Mouse (Mus musculus) heart, postnatal 4 days (tissue): ENCODE measurements at regions not wholly inside any gene's neighbourhood (a gene's known extent, or its start where the extent isn't known, plus 50 kb on each side); places are given as distances from the start of the nearest gene placed in this dataset.

ENCODE experiments used
- DNase-seq: peaks from one replicate; pipeline ENCODE4 v3.0.0; 2021

- no peak for DNase-seq
Observed at GRCm38 (mm10) chr9:85450877-85451276, 123.7 kb upstream of the Tent5a start.

GRCm38 (mm10) chr9:85449493-85449892, 122.3 kb upstream of the Tent5a start:
- DNase-seq = no peak

GRCm38 (mm10) chr9:85442761-85443505, 115.8 kb upstream of the Tent5a start:
- no peak for DNase-seq

- DNase-seq = no peak
Observed at GRCm38 (mm10) chr9:85439664-85440063, 112.5 kb upstream of the Tent5a start.

GRCm38 (mm10) chr9:85432220-85432619, 105.1 kb upstream of the Tent5a start:
- no peak for DNase-seq

GRCm38 (mm10) chr9:85426809-85427208, 99.7 kb upstream of the Tent5a start:
- DNase-seq = no peak

- no peak for DNase-seq
Observed at GRCm38 (mm10) chr9:85423908-85424307, 96.8 kb upstream of the Tent5a start.

GRCm38 (mm10) chr9:85414391-85414790, 87.2 kb upstream of the Tent5a start:
- DNase-seq = no peak

- no peak for DNase-seq
Observed at GRCm38 (mm10) chr9:85413813-85414212, 86.7 kb upstream of the Tent5a start.

GRCm38 (mm10) chr9:85410643-85411296, 83.6 kb upstream of the Tent5a start:
- DNase-seq = peak; percentile 73

GRCm38 (mm10) chr9:85409974-85410506, 82.9 kb upstream of the Tent5a start:
- no peak for DNase-seq

- no peak for DNase-seq
Observed at GRCm38 (mm10) chr9:85408461-85408860, 81.3 kb upstream of the Tent5a start.

- DNase-seq = peak; percentile 40
Observed at GRCm38 (mm10) chr9:85407592-85407991, 80.4 kb upstream of the Tent5a start.

- DNase-seq = no peak
Observed at GRCm38 (mm10) chr9:85401736-85402135, 74.6 kb upstream of the Tent5a start.

- DNase-seq = peak; percentile 17
Observed at GRCm38 (mm10) chr9:85400600-85401313, 73.6 kb upstream of the Tent5a start.

GRCm38 (mm10) chr9:85394975-85395374, 67.8 kb upstream of the Tent5a start:
- no peak for DNase-seq

GRCm38 (mm10) chr9:85391283-85391682, 64.1 kb upstream of the Tent5a start:
- DNase-seq = no peak

- DNase-seq = no peak
Observed at GRCm38 (mm10) chr9:85388775-85389393, 61.7 kb upstream of the Tent5a start.

GRCm38 (mm10) chr9:85382413-85382812, 55.3 kb upstream of the Tent5a start:
- DNase-seq = no peak

- peak; percentile 47 for DNase-seq
Observed at GRCm38 (mm10) chr9:85380756-85381155, 53.6 kb upstream of the Tent5a start.

- no peak for DNase-seq
Observed at GRCm38 (mm10) chr9:85379135-85379534, 52.0 kb upstream of the Tent5a start.
